Mouse (Mus musculus) left cerebral cortex, adult 6 months (tissue): ENCODE results near the gene AA986860. TPM values are rescaled to one million over a fixed set of nuclear protein-coding genes. Genes with fewer than 3 reads are reported as not detected.

Experiments
- long read RNA-seq, 2 experiments: library from polyadenylated mRNA; unstranded; transcript quantifications; one replicate each; pipeline ENCODE4 v2.0.0; 2019 to 2020
- polyA plus RNA-seq: library from polyadenylated mRNA; unstranded; fragments of <200 nt; fragmentation: Nextera tagmentation; gene quantifications from 2 replicates; pipeline ENCODE4 v1.2.3, GENCODE M21; 2021

Gene AA986860
- polyA plus RNA-seq, result 0.89 and 0.95 TPM in 2 replicates
- long read RNA-seq, experiment 1, partial matches to known transcripts, result 1 of 7 reads
- long read RNA-seq, experiment 1, other reads (novel, unspliced or antisense), result 5 of 7 reads
- long read RNA-seq, experiment 2, partial matches to known transcripts, result 0 of 1 reads
- long read RNA-seq, experiment 2, other reads (novel, unspliced or antisense), result 0 of 1 reads

GRCm38 (mm10) chr1:130731741-130732337 lies at the start of gene AA986860:
Gene AA986860, plus strand, starts transcription at chr1:130731976.

GRCm38 (mm10) chr1:130715561-130716217 lies 16.1 kb upstream of the AA986860 start, which contains the start of gene Gm29427:
Gene Gm29427, minus strand, starts transcription at chr1:130715799.

GRCm38 (mm10) chr1:130717291-130717871 lies 14.4 kb upstream of the AA986860 start, which contains the start of gene Yod1:
Gene Yod1, plus strand, starts transcription at chr1:130717327.

DNA sequence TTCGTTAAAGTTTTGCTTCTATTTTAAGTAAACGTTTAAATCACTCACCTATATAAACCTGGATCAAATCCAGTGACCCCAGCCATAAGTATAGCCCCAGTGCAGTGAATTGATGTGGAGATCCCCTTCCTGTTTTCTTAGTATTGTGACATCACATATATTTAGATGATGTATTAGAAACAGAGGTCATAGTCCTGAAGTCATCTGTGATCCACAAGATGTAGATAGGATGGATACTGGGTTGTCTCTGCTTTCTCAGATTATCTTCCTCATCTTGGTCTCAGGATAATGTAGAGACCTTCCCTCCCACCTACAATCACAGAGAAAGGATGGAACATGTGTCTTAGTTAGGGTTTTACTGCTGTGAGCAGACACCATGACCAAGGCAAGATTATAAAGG lies 2.6 kb upstream of the AA986860 start, which contains the start of gene Pfkfb2:
Pfkfb2 (minus strand) TSS at position 101 of the 400 bp plus-strand sequence.

Other genes with a start within 250 kb of the AA986860 start
- gene Zp3r, start 102.4 kb upstream of the AA986860 start, polyA plus RNA-seq, result not detected in 2 replicates
- not detected in 2 replicates for gene C4bp, start 70.3 kb upstream of the AA986860 start, polyA plus RNA-seq
- not detected in 2 replicates for gene Gm29427, start 16.2 kb upstream of the AA986860 start, polyA plus RNA-seq
- gene Yod1, start 14.6 kb upstream of the AA986860 start, polyA plus RNA-seq, result 20.3 and 28.7 TPM in 2 replicates
- gene Pfkfb2, start 2.7 kb upstream of the AA986860 start, polyA plus RNA-seq, result 6.5 and 7.2 TPM in 2 replicates
- not detected in 2 replicates for gene Fcamr, start 68.9 kb downstream of the AA986860 start, polyA plus RNA-seq
- gene Pigr, start 94.7 kb downstream of the AA986860 start, polyA plus RNA-seq, result 0.06 TPM in 1 of 2 replicates, not detected in the other
- gene Fcmr, start 133.7 kb downstream of the AA986860 start, polyA plus RNA-seq, result 0.35 and 0.97 TPM in 2 replicates
- not detected in 2 replicates for gene Il24, start 155.5 kb downstream of the AA986860 start, polyA plus RNA-seq
- not detected in 2 replicates for gene Il20, start 179.5 kb downstream of the AA986860 start, polyA plus RNA-seq
- not detected in 2 replicates for gene Il19, start 208.1 kb downstream of the AA986860 start, polyA plus RNA-seq